Mouse (Mus musculus) neural tube, embryonic 13.5 days (tissue): ENCODE measurements around the gene Spg20. TPM values are rescaled to one million over a fixed set of nuclear protein-coding genes. Genes with fewer than 3 reads are reported as not detected.

ENCODE experiments used
- ATAC-seq: fragments of 200-750 bp; cut with Nextera tagmentation; 2 replicates; pipeline ENCODE4 v1.8.0; 2017; ENCODE audit warnings: low read depth, mild to moderate bottlenecking, moderate TSS enrichment, moderate library complexity
- H3K27ac ChIP-seq: fragments of 300-500 bp; sonication (generic); replicated peaks from 2 replicates; pipeline ENCODE4 v1.5.1; 2015; ENCODE audit warnings: moderate library complexity, mild to moderate bottlenecking, inconsistent platforms
- H3K27me3 ChIP-seq: fragments of 300-500 bp; sonication (generic); 2 replicates; pipeline ENCODE4 v1.6.1; 2015; ENCODE audit warnings: mild to moderate bottlenecking, inconsistent platforms
- H3K36me3 ChIP-seq: fragments of 300-500 bp; sonication (generic); 2 replicates; pipeline ENCODE4 v1.6.1; 2015; ENCODE audit warnings: mild to moderate bottlenecking, inconsistent platforms
- H3K4me1 ChIP-seq: fragments of 300-500 bp; sonication (generic); replicated peaks from 2 replicates; pipeline ENCODE4 v1.6.1; 2015; ENCODE audit warnings: inconsistent platforms
- H3K4me2 ChIP-seq: fragments of 300-500 bp; sonication (generic); 2 replicates; pipeline ENCODE4 v1.6.1; 2015; ENCODE audit warnings: inconsistent platforms, mild to moderate bottlenecking, moderate library complexity
- H3K4me3 ChIP-seq: fragments of 300-500 bp; sonication (generic); 2 replicates; pipeline ENCODE4 v1.5.1; 2015; ENCODE audit warnings: mild to moderate bottlenecking, inconsistent platforms
- H3K9ac ChIP-seq: fragments of 300-500 bp; sonication (generic); 2 replicates; pipeline ENCODE4 v1.6.1; 2015; ENCODE audit warnings: moderate library complexity, mild to moderate bottlenecking, inconsistent platforms
- H3K9me3 ChIP-seq: fragments of 300-500 bp; sonication (generic); 2 replicates; pipeline ENCODE4 v1.6.1; 2016; ENCODE audit warnings: inconsistent platforms
- WGBS: fragments of 180-500 bp; shearing (Covaris S2); methylation state at CpG from one replicate; pipeline ENCODE4 v1.1.7; 2015; 5-methylcytosine and 5-hydroxymethylcytosine counted together
- polyA plus RNA-seq: library from polyadenylated mRNA; unstranded; fragments of >200 nt; fragmentation: Nextera tagmentation; extraction: Ambion mirVana; gene quantifications from 2 replicates; pipeline ENCODE4 v1.2.1, GENCODE M21; 2015

Gene Spg20
- polyA plus RNA-seq, 1 experiment from 2014 or later, result 20.2 TPM

DNA sequence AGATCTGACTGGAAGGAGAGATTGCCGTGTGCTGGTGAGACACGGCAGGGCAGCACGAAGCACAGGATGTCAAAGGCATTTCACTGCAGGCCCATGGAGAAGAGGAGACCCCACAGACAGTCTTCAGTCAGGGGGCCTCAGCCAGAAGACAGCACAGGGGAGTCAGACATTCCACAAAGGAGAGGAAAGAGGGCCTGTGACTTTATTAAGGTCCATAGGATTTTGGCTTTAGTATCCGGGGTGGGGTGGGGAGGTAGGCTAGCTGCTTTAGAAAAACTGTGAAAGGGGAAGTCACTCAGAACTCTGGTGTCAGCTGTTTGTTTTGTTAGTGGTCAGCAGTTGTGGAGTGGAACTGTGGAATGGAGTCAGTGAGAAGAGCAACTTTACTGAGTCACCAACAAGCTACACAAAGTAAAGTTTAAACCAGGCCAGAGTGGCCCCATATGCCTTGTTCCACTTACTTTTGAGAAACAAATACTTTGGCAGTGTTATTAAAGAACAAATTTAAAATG is 17.3 kb downstream of the Spg20 start:
- peaks cover 85% of the 10 kb centered on the region for H3K36me3 ChIP-seq
- no peaks in the 10 kb centered on the region for H3K27me3 ChIP-seq
- H3K9ac ChIP-seq, result no peak overlapping the region
- H3K9me3 ChIP-seq, result no peaks in the 10 kb centered on the region
- no peak for ATAC-seq
- H3K4me3 ChIP-seq, result no peak overlapping the region
- WGBS, result 88% methylated on average over 4 of the region's 4 CpGs
- H3K27ac ChIP-seq, result no peak overlapping the region
- H3K4me1 ChIP-seq, result no peaks in the 10 kb centered on the region
- H3K4me2 ChIP-seq, result no peak overlapping the region

DNA sequence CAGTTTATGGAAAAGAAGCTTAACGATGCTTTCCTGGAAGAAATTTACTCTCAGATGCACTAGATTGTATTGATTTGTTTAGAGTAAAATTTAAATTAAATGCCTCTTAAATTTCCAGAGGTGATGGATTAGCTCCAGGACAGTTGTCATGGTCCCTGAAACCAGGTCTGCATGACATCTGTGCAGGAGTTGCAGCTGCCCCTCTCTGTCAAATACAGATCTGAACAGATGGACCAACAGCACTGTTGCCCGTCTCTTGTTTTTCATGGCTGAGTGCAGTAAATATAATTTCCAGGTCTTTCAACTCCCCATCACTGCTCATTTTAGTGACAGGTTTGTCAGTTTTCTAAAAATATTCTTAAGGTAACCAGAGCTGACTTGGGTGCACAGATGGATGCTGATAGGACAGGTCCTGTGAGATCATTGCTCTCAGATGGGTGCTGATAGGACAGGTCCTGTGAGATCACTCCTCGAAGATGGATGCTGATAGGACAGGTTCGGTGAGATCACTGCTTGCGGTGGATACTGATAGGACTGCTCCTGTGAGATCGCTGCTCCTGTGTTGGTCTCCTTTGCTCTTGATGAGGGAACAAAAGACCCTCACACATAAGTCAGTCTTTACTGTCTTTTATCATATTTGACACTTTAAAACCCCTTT is 19.8 kb downstream of the Spg20 start:
- no peak; the same call in 1 of the 2 replicates for ATAC-seq
- Histone ChIP-seq H3K9me3 (no peaks in the 10 kb centered on the region), H3K27me3 (no peaks in the 10 kb centered on the region), H3K27ac (no peak overlapping the region), H3K36me3 (peaks cover 86% of the 10 kb centered on the region), H3K4me3 (no peak overlapping the region), H3K4me2 (no peak overlapping the region), H3K4me1 (no peaks in the 10 kb centered on the region), H3K9ac (no peak overlapping the region)
- 84% methylated on average over 6 of the region's 6 CpGs for WGBS

DNA sequence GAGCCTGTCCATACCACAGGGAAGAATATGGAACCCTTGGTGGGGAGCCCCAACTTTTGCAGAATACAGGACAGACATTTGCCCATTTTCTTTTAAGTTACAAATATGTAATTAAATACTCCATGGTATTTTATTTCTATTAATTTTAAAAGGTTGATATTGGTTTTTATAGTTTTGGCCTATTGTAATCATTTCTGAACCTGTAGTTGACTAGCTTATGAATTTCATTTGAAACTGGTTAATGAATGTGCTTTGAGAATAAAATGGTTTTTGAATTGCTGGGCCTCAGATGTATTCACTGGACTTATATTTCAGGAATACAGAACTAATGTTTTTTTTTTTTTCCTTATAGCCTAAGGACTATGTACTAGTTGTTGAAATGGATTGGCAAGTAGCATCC is 25.1 kb downstream of the Spg20 start, which contains the start of gene Ccdc169:
TSS of gene Ccdc169 (plus strand) at position 301 of the 400 bp plus-strand sequence.
- Histone ChIP-seq H3K27ac (no peak within 1 kb of the TSS), H3K27me3 (no peaks in the 10 kb centered on the region)
- no peak for ATAC-seq

DNA sequence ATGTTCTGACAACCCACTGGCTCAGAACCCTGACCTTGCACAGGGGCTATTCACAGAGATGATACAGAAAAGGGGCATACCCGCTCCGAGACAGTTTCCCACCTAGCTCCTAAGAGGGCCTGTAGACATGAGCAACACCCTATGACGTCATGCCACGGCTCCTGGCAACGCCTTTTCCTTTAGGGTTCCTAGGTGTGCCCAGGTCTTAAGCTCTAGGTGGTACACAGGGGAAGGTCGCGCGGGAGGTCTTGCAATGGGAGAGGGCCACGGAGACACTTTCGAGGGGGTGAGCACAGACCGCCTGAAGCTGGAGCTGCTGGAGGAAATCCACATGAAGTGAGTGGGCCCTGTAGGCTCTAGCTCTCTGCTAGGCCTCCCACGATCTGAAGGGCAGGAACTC is 27.9 kb downstream of the Spg20 start:
- Histone ChIP-seq H3K27ac (no peak overlapping the region), H3K27me3 (no peaks in the 10 kb centered on the region), H3K4me3 (no peak overlapping the region), H3K9me3 (no peaks in the 10 kb centered on the region), H3K36me3 (peaks cover 36% of the 10 kb centered on the region), H3K4me2 (no peak overlapping the region), H3K9ac (no peak overlapping the region), H3K4me1 (no peaks in the 10 kb centered on the region)
- ATAC-seq, result no peak
- 91% methylated on average over 12 of the region's 12 CpGs for WGBS

More for the DNA sequence above, 25.1 kb downstream of the Spg20 start, which contains the start of gene Ccdc169:
- H3K4me3 ChIP-seq, result no peak within 1 kb of the TSS
- H3K9me3 ChIP-seq, result no peaks in the 10 kb centered on the region
- no peak within 1 kb of the TSS for H3K4me2 ChIP-seq
- no peaks in the 10 kb centered on the region for H3K4me1 ChIP-seq
- peaks cover 57% of the 10 kb centered on the region for H3K36me3 ChIP-seq
- H3K9ac ChIP-seq, result no peak within 1 kb of the TSS

DNA sequence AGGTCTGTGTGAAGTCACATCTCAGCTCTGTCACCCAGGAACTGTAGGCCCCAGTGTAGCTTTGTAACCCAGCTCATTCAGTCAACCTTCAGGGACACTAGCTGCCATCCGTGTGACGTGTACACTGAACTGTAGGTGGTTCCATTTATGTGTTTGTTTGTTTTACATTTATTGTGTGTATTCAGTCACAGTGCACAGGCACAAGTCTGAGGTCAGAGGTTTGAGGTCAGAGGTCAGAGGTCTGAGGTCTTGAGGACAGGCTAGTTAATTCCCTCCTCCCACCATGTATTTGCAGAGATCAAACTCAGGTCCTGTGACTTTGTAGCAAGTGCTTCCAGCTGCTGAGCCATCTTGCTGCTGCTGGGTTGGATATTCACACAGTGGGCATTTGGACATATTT is 29.5 kb downstream of the Spg20 start:
- Histone ChIP-seq H3K27me3 (no peaks in the 10 kb centered on the region), H3K36me3 (peaks cover 22% of the 10 kb centered on the region), H3K4me3 (no peak overlapping the region), H3K27ac (no peak overlapping the region), H3K9ac (no peak overlapping the region), H3K9me3 (no peaks in the 10 kb centered on the region), H3K4me1 (no peaks in the 10 kb centered on the region), H3K4me2 (no peak overlapping the region)
- no peak for ATAC-seq
- 73% methylated on average over 2 of the region's 2 CpGs for WGBS

DNA sequence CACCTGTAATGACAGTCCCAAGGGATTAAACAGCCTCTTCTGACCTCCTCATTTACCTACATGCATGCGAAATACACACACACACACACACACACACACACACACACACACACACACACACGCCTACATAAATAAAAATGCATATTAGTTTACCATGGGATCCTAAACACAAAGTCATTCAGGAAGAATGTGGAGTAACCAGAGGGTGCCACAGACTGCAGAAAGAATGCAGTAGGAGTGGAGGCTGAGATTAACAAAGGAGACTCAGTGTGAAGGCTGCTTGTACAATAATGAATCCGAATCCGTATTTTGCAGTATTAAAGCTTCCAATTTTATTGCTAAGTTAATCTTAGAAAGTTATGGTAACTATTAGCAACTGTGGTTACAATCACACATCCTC is 33.0 kb downstream of the Spg20 start:
- no peaks in the 10 kb centered on the region for H3K9me3 ChIP-seq
- H3K4me3 ChIP-seq, result no peak overlapping the region
- no peaks in the 10 kb centered on the region for H3K4me1 ChIP-seq
- H3K4me2 ChIP-seq, result no peak overlapping the region
- WGBS, result 67% methylated on average over 4 of the region's 4 CpGs
- no peaks in the 10 kb centered on the region for H3K36me3 ChIP-seq
- H3K27ac ChIP-seq, result no peak overlapping the region
- no peak overlapping the region for H3K9ac ChIP-seq
- H3K27me3 ChIP-seq, result no peaks in the 10 kb centered on the region
- no peak for ATAC-seq

DNA sequence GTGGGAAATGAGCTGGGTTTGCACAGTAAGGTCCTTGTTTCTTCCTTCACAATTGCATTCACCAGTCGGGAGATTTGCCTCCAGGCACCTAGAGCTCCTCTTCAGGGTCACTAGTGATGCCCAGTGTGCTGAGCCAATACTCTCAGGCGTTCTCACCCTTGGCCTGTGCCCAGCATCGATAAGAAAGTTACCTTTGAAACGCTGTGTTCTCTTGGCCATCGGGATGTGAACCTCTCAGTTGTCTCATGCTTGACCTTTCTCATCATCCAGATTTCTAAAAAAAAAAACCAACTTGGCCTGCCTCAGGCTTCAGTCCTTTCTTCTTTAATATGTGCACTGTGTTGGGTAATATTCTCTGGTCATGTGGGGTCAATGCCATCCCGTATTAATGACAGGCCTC is 34.5 kb downstream of the Spg20 start:
- Histone ChIP-seq H3K9ac (no peak overlapping the region), H3K4me1 (no peaks in the 10 kb centered on the region), H3K4me2 (no peak overlapping the region), H3K4me3 (no peak overlapping the region), H3K27me3 (no peaks in the 10 kb centered on the region), H3K36me3 (no peaks in the 10 kb centered on the region), H3K9me3 (no peaks in the 10 kb centered on the region), H3K27ac (no peak overlapping the region)
- 75% methylated on average over 6 of the region's 6 CpGs for WGBS
- ATAC-seq, result no peak

DNA sequence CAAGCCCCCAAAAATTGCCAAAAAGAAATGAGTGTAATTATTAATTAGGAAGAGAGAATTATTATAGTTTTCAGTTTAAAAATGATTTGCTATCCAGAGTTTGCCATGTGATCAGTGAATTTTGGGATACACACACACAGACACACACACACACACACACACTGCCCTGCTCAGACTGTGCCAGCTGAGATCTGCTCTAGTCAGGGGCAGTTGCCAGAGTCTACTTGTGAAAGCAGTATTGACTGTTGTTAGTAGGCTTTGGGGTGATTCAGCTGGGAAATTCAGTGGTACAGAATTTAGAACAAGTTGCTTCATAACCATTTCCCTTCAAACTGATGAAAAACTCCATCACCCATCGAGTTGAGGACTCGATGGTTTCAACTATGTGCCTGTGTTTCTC is 35.2 kb downstream of the Spg20 start:
- no peaks in the 10 kb centered on the region for H3K36me3 ChIP-seq
- 89% methylated on average over 2 of the region's 2 CpGs for WGBS
- H3K27ac ChIP-seq, result no peak overlapping the region

DNA sequence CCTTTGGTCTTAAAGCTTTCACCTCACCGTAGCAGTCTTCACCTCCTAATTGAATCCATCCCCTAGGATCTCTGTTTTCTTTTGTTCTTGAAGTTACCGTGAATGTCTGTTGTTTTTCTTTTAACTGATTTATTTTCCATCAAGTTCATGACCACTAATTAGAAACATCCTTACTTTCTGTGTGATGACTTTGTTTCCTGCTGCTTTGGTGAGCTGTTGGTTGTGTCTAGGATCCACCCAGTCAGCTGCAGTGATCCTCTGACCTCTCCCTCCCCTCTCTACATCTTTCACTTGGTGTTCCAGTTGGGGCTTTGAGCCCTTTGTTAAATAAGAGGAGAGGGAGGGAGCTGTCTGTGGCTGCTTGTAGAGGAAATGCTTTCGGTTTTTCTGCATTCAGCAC is 36.2 kb downstream of the Spg20 start:
- Histone ChIP-seq H3K36me3 (no peaks in the 10 kb centered on the region), H3K9ac (no peak overlapping the region), H3K9me3 (no peaks in the 10 kb centered on the region), H3K4me2 (no peak overlapping the region), H3K27me3 (no peaks in the 10 kb centered on the region), H3K4me1 (0 out of 2 replicates have a peak, but pooled peaks cover 6% of the 10 kb centered on the region), H3K4me3 (no peak overlapping the region), H3K27ac (no peak overlapping the region)
- 9% methylated on average over 3 of the region's 3 CpGs for WGBS
- ATAC-seq, result no peak

More for the DNA sequence above, 35.2 kb downstream of the Spg20 start:
- Histone ChIP-seq H3K4me1 (0 out of 2 replicates have a peak, but pooled peaks cover 6% of the 10 kb centered on the region), H3K27me3 (no peaks in the 10 kb centered on the region), H3K4me2 (no peak overlapping the region), H3K9me3 (no peaks in the 10 kb centered on the region), H3K9ac (no peak overlapping the region), H3K4me3 (no peak overlapping the region)
- no peak for ATAC-seq

DNA sequence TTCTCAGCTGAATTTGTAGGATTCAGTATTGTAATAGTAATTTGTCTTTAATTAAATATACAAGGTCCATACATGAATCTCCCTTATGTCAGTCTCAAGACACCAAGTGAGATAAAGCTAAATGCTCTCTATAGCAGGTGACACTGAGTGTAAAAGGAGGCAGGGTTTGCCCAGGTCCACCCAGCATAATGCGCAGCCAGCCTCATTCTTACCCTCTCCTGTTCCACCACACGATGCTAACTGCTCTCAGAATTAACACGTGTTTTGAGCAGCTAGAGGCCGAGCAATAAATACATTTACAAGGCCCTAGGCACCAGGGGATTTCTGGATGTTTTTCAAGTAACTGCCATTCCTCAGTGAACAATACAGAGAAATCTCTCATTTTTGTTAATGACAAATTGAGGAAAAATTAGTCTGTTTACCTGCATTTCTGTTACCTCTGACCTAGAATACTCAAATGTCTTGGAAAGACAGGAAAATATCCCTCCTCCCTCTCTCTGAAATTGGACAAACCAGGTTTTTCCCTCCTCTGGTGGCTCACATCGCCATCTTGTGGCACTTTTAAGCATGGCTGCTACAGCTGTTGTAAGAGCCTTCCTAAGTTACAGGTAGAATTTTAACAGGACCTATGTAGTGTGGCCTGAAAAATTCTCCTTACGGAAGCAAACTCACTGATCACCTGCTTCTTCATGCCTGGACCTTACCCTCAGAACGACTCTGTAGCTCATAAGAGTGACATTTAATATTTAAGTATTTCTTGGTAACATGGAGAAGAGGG is 39.9 kb downstream of the Spg20 start:
- H3K9ac ChIP-seq, result no peak overlapping the region
- WGBS, result 29% methylated on average over 7 of the region's 7 CpGs
- no peak overlapping the region for H3K4me3 ChIP-seq
- H3K27me3 ChIP-seq, result no peaks in the 10 kb centered on the region
- ATAC-seq, result peak; percentile 66
- no peak overlapping the region for H3K4me2 ChIP-seq
- 0 out of 2 replicates have a peak, but pooled peaks cover 9% of the 10 kb centered on the region for H3K4me1 ChIP-seq
- H3K27ac ChIP-seq, result no peak overlapping the region
- no peaks in the 10 kb centered on the region for H3K9me3 ChIP-seq
- no peaks in the 10 kb centered on the region for H3K36me3 ChIP-seq

DNA sequence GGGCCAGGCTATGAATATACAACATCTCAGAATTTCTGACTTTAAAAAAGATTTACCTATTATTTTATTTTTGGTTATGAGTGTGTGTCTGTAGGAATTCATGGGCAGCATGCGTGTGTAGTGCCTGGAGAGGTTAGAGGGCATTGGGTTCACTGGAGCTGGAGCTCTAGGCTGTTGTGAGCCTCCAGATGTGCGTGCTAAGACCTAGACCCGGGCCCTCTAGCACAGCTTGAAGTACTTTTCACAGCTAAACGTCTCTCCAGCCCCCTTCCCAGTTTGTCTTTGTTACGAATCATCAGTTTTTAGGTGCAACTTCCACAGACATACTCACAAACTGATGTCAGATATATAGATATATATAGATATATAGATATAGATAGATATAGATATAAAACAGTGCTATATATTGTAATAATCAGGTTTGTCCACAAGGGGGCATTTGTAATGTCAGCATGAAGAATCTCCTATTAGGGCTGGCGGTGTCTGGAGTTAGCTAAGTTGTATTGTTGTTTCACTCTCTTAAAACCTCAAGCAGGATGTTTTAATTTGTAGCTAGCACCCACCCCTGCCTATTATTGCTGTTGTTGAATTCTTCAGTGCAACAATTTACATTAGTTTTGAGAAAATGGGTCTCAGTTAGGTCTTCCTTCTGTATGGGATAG is 40.9 kb downstream of the Spg20 start:
- H3K4me3 ChIP-seq, result no peak overlapping the region
- H3K9me3 ChIP-seq, result no peaks in the 10 kb centered on the region
- 58% methylated on average over 6 of the region's 6 CpGs for WGBS
- ATAC-seq, result no peak
- no peak overlapping the region for H3K9ac ChIP-seq
- 0 out of 2 replicates have a peak, but pooled peaks cover 9% of the 10 kb centered on the region for H3K4me1 ChIP-seq
- H3K36me3 ChIP-seq, result no peaks in the 10 kb centered on the region
- H3K27me3 ChIP-seq, result no peaks in the 10 kb centered on the region
- H3K27ac ChIP-seq, result no peak overlapping the region
- H3K4me2 ChIP-seq, result no peak overlapping the region

DNA sequence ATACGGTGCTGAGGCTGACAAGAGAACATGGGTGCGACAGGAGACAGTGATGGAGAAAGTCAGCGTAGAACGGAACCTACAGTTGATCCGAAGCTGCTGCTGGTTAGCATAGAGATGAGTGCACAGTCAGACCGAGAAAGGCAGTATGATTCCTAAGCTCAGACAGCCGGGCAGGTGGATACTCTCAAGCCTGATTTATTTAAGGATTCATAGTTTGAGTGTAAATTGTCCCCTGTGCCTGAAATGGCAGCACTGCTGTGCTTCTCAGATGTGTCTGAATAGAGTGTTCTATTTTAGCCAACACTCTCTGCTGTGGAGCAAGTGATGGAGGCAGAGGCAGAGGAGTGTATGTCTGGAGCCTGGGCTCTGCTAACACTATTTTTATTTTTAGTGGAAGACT is 42.3 kb downstream of the Spg20 start:
- H3K27ac ChIP-seq, result no peak overlapping the region
- H3K9me3 ChIP-seq, result no peaks in the 10 kb centered on the region
- no peak overlapping the region for H3K4me3 ChIP-seq
- H3K4me2 ChIP-seq, result no peak overlapping the region
- WGBS, result 90% methylated on average over 7 of the region's 7 CpGs
- no peaks in the 10 kb centered on the region for H3K36me3 ChIP-seq
- no peak overlapping the region for H3K9ac ChIP-seq
- 0 out of 2 replicates have a peak, but pooled peaks cover 9% of the 10 kb centered on the region for H3K4me1 ChIP-seq
- no peak for ATAC-seq
- H3K27me3 ChIP-seq, result no peaks in the 10 kb centered on the region
